Mouse (Mus musculus) spleen, embryonic (tissue): ENCODE data around the gene Acvrl1.

Source experiments
- CTCF ChIA-PET: fragments of 350-600 bp; sonication (Branson Sonifier 250); formaldehyde crosslinking; loops from one replicate; lab custom pipeline; 2022; lab: Charles Lee

Gene Acvrl1

GRCm38 (mm10) chr15:101128181-101129089, at the start of gene Acvrl1:
Gene Acvrl1, plus strand, starts transcription at chr15:101128522.
- CTCF ChIA-PET = no interaction called here

- CTCF ChIA-PET = no interaction called here
Observed at GRCm38 (mm10) chr15:101078731-101079156, 49.6 kb upstream of the Acvrl1 start.

GRCm38 (mm10) chr15:101080031-101080520, 48.2 kb upstream of the Acvrl1 start:
- CTCF ChIA-PET = no interaction called here

GRCm38 (mm10) chr15:101081035-101081548, 47.2 kb upstream of the Acvrl1 start:
- CTCF ChIA-PET = no interaction called here

GRCm38 (mm10) chr15:101082236-101082635, 46.1 kb upstream of the Acvrl1 start:
- CTCF ChIA-PET = no interaction called here

GRCm38 (mm10) chr15:101084499-101084898, 43.8 kb upstream of the Acvrl1 start:
- CTCF ChIA-PET = no interaction called here

GRCm38 (mm10) chr15:101086451-101086850, 41.9 kb upstream of the Acvrl1 start:
- CTCF ChIA-PET = no interaction called here

- CTCF ChIA-PET = no interaction called here
Observed at GRCm38 (mm10) chr15:101086956-101087355, 41.4 kb upstream of the Acvrl1 start.

- CTCF ChIA-PET = no interaction called here
Observed at GRCm38 (mm10) chr15:101088291-101088690, 40.0 kb upstream of the Acvrl1 start.

GRCm38 (mm10) chr15:101091551-101091950, 36.8 kb upstream of the Acvrl1 start:
- CTCF ChIA-PET = no interaction called here

GRCm38 (mm10) chr15:101092121-101092828, 36.0 kb upstream of the Acvrl1 start:
- CTCF ChIA-PET = no interaction called here

GRCm38 (mm10) chr15:101092829-101093648, 35.3 kb upstream of the Acvrl1 start:
- CTCF ChIA-PET = no interaction called here

GRCm38 (mm10) chr15:101093988-101094387, 34.3 kb upstream of the Acvrl1 start:
- CTCF ChIA-PET = interaction anchor here (0.8 kb wide), 1 partner anchor 67 kb away, joined by 15 read pairs; no protein-coding TSS in a partner anchor

GRCm38 (mm10) chr15:101094979-101095378, 33.3 kb upstream of the Acvrl1 start:
- CTCF ChIA-PET = no interaction called here

GRCm38 (mm10) chr15:101095392-101095791, 32.9 kb upstream of the Acvrl1 start:
- CTCF ChIA-PET = no interaction called here

GRCm38 (mm10) chr15:101097985-101098651, 30.2 kb upstream of the Acvrl1 start:
- CTCF ChIA-PET = no interaction called here

- CTCF ChIA-PET = no interaction called here
Observed at GRCm38 (mm10) chr15:101100996-101101395, 27.3 kb upstream of the Acvrl1 start.

- CTCF ChIA-PET = no interaction called here
Observed at GRCm38 (mm10) chr15:101103605-101104304, 24.6 kb upstream of the Acvrl1 start.

GRCm38 (mm10) chr15:101105496-101105994, 22.8 kb upstream of the Acvrl1 start:
- CTCF ChIA-PET = no interaction called here

- CTCF ChIA-PET = no interaction called here
Observed at GRCm38 (mm10) chr15:101106011-101106410, 22.3 kb upstream of the Acvrl1 start.
